Mouse (Mus musculus): ENCODE data around the gene B4galnt1. TPM values are rescaled to one million over a fixed set of nuclear protein-coding genes. Genes with fewer than 3 reads are reported as not detected.
"Not testable (repeated sequence)": the region's sequence is repeated elsewhere in the genome, so short reads cannot be mapped to it uniquely, and the experiment has no call there.

B4galnt1 gene
- total RNA-seq, 4 experiments from 2014 or later, result 8.8 to 13.4 (median 11.1) TPM

- DNase-seq, result peak; percentile 37
Observed at GRCm38 (mm10) chr10:127189651-127190381, 24.8 kb downstream of the B4galnt1 start, which contains the start of gene Arhgef25. TSS of gene Arhgef25 (minus strand) at chr10:127190083.

GRCm38 (mm10) chr10:127190398-127191190 is 25.6 kb downstream of the B4galnt1 start:
- no peak for DNase-seq

- DNase-seq, result no peak
Observed at GRCm38 (mm10) chr10:127191191-127192056, 26.4 kb downstream of the B4galnt1 start.

GRCm38 (mm10) chr10:127192057-127192328 is 27.0 kb downstream of the B4galnt1 start:
- not testable (repeated sequence) for DNase-seq

- DNase-seq, result no peak
Observed at GRCm38 (mm10) chr10:127193011-127193410, 28.0 kb downstream of the B4galnt1 start.

GRCm38 (mm10) chr10:127194428-127195327 is 29.7 kb downstream of the B4galnt1 start:
- peak; percentile 63 for DNase-seq

- DNase-seq, result no peak
Observed at GRCm38 (mm10) chr10:127195328-127196129, 30.5 kb downstream of the B4galnt1 start, which contains the start of gene Dtx3. TSS of gene Dtx3 (minus strand) at chr10:127195728.

GRCm38 (mm10) chr10:127196392-127196791 is 31.4 kb downstream of the B4galnt1 start:
- DNase-seq, result peak; percentile 61

- DNase-seq, result no peak
Observed at GRCm38 (mm10) chr10:127197104-127197503, 32.1 kb downstream of the B4galnt1 start.

GRCm38 (mm10) chr10:127197505-127198110 is 32.6 kb downstream of the B4galnt1 start:
- no peak for DNase-seq

GRCm38 (mm10) chr10:127198492-127198891 is 33.5 kb downstream of the B4galnt1 start:
- no peak for DNase-seq

GRCm38 (mm10) chr10:127199068-127199467 is 34.0 kb downstream of the B4galnt1 start:
- DNase-seq, result no peak

GRCm38 (mm10) chr10:127199474-127199873 is 34.4 kb downstream of the B4galnt1 start:
- no peak for DNase-seq

- no peak for DNase-seq
Observed at GRCm38 (mm10) chr10:127200279-127200678, 35.3 kb downstream of the B4galnt1 start.

GRCm38 (mm10) chr10:127203106-127203505 is 38.1 kb downstream of the B4galnt1 start:
- DNase-seq, result no peak

- no peak for DNase-seq
Observed at GRCm38 (mm10) chr10:127204589-127204988, 39.6 kb downstream of the B4galnt1 start.

GRCm38 (mm10) chr10:127205373-127205772 is 40.3 kb downstream of the B4galnt1 start:
- no peak for DNase-seq

GRCm38 (mm10) chr10:127208921-127209320 is 43.9 kb downstream of the B4galnt1 start:
- no peak for DNase-seq

GRCm38 (mm10) chr10:127209928-127210570 is 45.0 kb downstream of the B4galnt1 start:
- no peak for DNase-seq

- DNase-seq, result no peak
Observed at GRCm38 (mm10) chr10:127210961-127211405, 46.0 kb downstream of the B4galnt1 start.
